Mouse (Mus musculus) kidney, embryonic 14.5 days (tissue): ENCODE measurements around the gene Zic5. TPM values are rescaled to one million over a fixed set of nuclear protein-coding genes. Genes with fewer than 3 reads are reported as not detected.
"Not testable (repeated sequence)": the region's sequence is repeated elsewhere in the genome, so short reads cannot be mapped to it uniquely, and the experiment has no call there.

ENCODE experiments used
- ATAC-seq: fragments of 200-750 bp; cut with Nextera tagmentation; 2 replicates; pipeline ENCODE4 v1.8.0; 2017; ENCODE audit warnings: moderate number of reproducible peaks, mild to moderate bottlenecking, moderate TSS enrichment, moderate library complexity; ENCODE audit not compliant: low FRiP score, low TSS enrichment
- H3K27ac ChIP-seq: fragments of 300-500 bp; sonication (generic); 2 replicates; pipeline ENCODE4 v1.5.1; 2014; ENCODE audit warnings: low read depth, mild to moderate bottlenecking, low read length, moderate library complexity, mixed read lengths
- H3K27me3 ChIP-seq: fragments of 300-500 bp; sonication (generic); 2 replicates; pipeline ENCODE4 v1.6.1; 2014; ENCODE audit warnings: mild to moderate bottlenecking, low read length; ENCODE audit not compliant: control insufficient read depth, insufficient read depth
- H3K36me3 ChIP-seq: fragments of 300-500 bp; sonication (generic); 2 replicates; pipeline ENCODE4 v1.6.1; 2014; ENCODE audit warnings: low read length, mixed read lengths; ENCODE audit not compliant: control insufficient read depth, insufficient read depth
- H3K4me1 ChIP-seq: fragments of 300-500 bp; sonication (generic); 2 replicates; pipeline ENCODE4 v1.6.1; 2014; ENCODE audit warnings: low read length, mixed read lengths; ENCODE audit not compliant: control insufficient read depth, insufficient read depth
- H3K4me2 ChIP-seq: fragments of 300-500 bp; sonication (generic); replicated peaks from 2 replicates; pipeline ENCODE4 v1.6.1; 2014; ENCODE audit warnings: low read depth, mild to moderate bottlenecking, low read length
- H3K4me3 ChIP-seq: fragments of 300-500 bp; sonication (generic); 2 replicates; pipeline ENCODE4 v1.5.1; 2014; ENCODE audit warnings: mild to moderate bottlenecking, low read length
- H3K9ac ChIP-seq: fragments of 300-500 bp; sonication (generic); 2 replicates; pipeline ENCODE4 v1.6.1; 2014; ENCODE audit warnings: low read depth, mild to moderate bottlenecking, low read length, moderate library complexity
- H3K9me3 ChIP-seq: fragments of 300-500 bp; sonication (generic); 2 replicates; pipeline ENCODE4 v1.6.1; 2016; ENCODE audit warnings: low read length; ENCODE audit not compliant: control insufficient read depth
- WGBS: fragments of 180-500 bp; shearing (Covaris S2); extraction: QIAGEN DNeasy Blood & Tissue Kit; methylation state at CpG from one replicate; pipeline ENCODE4 v1.1.7; 2014; 5-methylcytosine and 5-hydroxymethylcytosine counted together
- polyA plus RNA-seq: library from polyadenylated mRNA; unstranded; fragments of >200 nt; fragmentation: Nextera tagmentation; extraction: Ambion mirVana; gene quantifications from 2 replicates; pipeline ENCODE4 v1.2.1, GENCODE M21; 2014

Zic5 gene
- polyA plus RNA-seq, 1 experiment from 2014 or later, result 0.07 TPM

DNA sequence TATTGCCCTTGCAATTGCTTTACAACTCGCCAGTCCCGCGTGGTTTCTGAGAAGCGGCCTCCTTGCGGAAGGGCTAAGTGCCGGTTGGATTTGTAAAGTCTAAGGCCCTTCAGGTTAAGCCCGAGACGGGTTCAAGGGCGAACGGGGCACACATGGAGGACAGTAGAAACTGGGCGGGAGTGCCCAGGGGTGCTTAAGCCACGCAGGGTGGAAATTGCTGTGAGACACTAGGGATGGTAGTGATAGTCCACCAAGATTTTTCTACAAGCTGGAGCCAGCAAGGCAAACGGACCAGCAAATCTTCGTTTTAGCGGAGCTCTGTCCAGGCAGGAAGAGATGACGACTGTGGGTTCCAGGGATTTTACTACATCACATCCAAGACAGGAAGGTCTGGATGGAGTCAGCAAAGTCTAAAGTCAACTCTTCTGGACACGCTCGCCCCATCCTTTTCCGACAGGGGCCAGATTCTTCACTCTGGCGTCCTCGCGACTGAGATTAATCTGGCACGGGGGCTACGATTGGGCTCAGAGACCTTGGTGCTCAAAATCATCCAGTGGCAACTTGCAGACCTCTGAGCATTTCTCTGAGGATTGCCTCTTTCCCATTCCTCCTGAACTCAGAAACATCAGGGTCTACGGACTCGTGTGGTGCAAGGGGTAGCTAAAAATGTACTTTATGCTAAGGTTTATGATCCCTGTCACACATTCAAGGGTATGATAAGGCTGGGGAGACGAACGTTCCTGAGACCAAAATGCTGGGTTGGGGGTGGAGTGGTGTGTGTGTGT, 3.7 kb upstream of the Zic5 start:
- ATAC-seq, result no peak
- H3K36me3 ChIP-seq, result no peaks in the 10 kb centered on the region
- H3K4me3 ChIP-seq, result no peak overlapping the region
- H3K4me2 ChIP-seq, result no peak overlapping the region
- 1% methylated on average over 28 of the region's 28 CpGs for WGBS
- H3K9me3 ChIP-seq, result no peaks in the 10 kb centered on the region
- peaks cover 97% of the 10 kb centered on the region for H3K27me3 ChIP-seq
- H3K27ac ChIP-seq, result no peak overlapping the region
- no peak overlapping the region for H3K9ac ChIP-seq
- peaks cover 7% of the 10 kb centered on the region for H3K4me1 ChIP-seq

DNA sequence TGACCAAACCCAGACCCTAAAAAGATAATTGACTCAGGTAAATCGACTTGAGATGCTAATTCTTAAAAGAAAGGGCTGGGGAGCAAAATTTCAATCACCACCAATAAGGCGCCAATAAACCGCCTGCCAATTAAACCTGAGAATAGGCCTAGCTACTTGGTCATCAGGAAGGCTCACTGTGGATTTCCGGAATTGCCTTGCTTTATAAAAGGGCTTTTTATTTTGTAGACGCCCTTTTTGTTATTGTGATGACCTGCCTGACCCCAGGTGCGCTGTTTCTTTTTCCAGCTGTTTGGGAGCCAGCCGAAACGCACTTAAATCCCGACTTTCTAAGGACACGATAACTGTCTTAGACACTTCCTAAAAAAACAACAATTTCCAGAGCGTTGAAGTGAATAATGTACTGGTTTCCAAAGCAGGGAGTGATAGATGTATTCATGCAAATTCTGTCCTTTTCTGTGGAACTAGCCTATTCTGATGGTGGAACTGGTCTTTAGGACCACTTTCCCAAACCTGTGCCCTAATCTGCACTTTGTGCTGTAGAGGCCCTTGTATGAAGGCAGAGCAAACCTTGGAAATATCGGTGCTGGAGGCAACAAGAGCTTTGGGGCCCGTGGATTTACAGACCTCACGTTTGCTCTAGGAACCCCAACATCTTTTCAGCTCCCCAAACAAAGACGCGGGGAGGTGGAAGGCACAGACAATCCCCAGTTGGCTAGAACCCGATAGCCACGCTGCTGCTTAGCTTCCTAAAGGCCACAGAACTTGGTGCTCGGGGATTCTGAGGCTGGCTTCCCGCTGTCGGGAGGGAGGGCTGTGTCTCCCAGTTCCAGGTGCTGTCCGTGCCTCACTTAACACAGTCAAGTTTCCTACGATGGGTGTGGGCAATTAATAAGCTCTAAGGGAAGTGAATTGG, 2.7 kb upstream of the Zic5 start:
- Histone ChIP-seq H3K27ac (no peak overlapping the region), H3K4me3 (no peak overlapping the region), H3K4me1 (peaks cover 7% of the 10 kb centered on the region), H3K36me3 (no peaks in the 10 kb centered on the region), H3K4me2 (no peak overlapping the region), H3K27me3 (peaks cover 97% of the 10 kb centered on the region), H3K9ac (no peak overlapping the region), H3K9me3 (no peaks in the 10 kb centered on the region)
- WGBS, result 2% methylated on average over 23 of the region's 23 CpGs
- no peak for ATAC-seq

DNA sequence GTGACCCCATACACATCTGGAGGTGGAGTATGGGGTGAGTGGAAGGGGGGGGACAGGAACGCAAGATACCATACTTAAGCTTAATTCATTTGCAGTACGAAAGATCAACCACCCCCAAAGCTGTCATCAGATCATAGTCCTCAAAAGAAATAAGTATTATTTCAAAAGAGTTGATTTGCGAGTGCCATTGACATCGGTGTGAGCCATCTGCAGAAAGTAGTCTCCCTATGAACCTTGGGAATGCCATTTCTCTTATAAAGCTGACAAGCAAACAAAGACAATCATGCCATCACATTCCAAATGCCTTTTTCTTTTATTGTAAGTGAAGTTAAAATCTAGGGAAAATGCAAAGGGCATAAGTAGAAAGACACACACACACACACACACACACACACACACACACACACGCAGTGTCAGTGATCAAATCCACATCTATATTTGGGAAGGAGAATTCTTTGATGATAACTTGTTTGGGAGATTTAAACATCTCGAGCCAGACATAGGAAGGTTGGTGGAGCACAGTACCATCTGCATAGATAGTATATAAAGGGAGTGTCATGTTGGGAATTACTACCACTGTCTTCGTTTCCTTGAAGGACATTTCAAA, 1.4 kb upstream of the Zic5 start:
- Histone ChIP-seq H3K4me3 (no peak overlapping the region), H3K9me3 (no peaks in the 10 kb centered on the region), H3K36me3 (no peaks in the 10 kb centered on the region), H3K4me1 (peaks cover 7% of the 10 kb centered on the region), H3K27me3 (peaks cover 99% of the 10 kb centered on the region), H3K27ac (no peak overlapping the region), H3K4me2 (no peak overlapping the region), H3K9ac (no peak overlapping the region)
- 44% methylated on average over 7 of the region's 7 CpGs for WGBS
- ATAC-seq, result no peak

DNA sequence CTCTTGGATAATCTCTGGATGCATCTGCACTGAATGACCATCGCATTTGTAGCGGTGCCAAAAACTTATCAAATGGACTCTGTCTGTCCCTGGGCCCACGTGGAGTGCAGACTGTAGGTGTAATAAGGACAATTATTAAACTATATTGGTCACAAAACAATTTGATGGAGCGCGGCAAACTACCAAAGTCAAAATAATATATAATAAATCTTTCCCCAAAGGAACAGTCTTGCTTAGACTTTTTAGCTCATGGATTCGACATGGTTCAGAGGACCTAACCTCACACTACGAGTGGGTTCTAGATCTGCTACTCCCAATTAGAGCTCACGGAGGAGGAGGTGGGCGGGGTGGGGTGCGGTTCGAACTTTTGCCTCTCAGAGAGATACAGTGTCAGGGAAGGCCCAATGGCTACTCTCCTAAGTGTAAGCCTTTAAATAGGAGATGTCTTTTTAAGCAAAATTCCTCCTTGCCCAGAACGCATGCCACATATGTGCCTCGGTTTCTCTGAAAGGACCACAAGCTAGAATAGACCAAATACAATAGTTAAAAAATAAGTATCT, 534 bp upstream of the Zic5 start:
- no peak overlapping the region for H3K9ac ChIP-seq
- no peaks in the 10 kb centered on the region for H3K36me3 ChIP-seq
- no peak overlapping the region for H3K4me2 ChIP-seq
- H3K4me3 ChIP-seq, result peak overlapping the region; percentile 36; the same call in 1 of the 2 replicates
- WGBS, result 18% methylated on average over 13 of the region's 13 CpGs
- peaks cover 98% of the 10 kb centered on the region for H3K27me3 ChIP-seq
- no peaks in the 10 kb centered on the region for H3K9me3 ChIP-seq
- ATAC-seq, result no peak
- H3K27ac ChIP-seq, result no peak overlapping the region
- peaks cover 7% of the 10 kb centered on the region for H3K4me1 ChIP-seq

DNA sequence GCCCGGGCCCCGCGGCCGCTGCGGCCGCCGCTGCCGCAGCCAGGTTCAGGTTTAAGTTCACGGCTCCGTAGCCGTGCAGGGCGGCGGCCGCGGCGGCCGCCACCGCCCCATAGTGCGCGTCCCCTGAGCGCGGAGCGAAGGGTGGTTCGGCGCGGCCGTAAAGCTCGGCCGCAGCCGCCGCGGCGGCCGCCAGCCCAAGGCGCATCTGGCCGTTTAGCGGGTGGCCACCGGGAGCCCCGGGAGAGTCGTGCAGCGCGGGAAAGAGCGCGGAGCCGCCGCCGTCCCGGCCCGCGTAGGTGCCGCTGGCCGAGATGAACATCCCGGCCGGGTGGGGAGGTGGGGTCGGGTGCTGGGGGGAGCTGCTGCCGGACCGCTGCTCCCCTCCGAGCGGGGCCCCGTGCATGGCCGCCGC, 1.1 kb downstream of the Zic5 start:
- Histone ChIP-seq H3K9ac (no peak overlapping the region), H3K4me1 (peaks cover 7% of the 10 kb centered on the region), H3K9me3 (no peaks in the 10 kb centered on the region), H3K4me2 (peak overlapping the region; percentile 91), H3K27ac (no peak overlapping the region), H3K27me3 (peaks cover 92% of the 10 kb centered on the region), H3K36me3 (no peaks in the 10 kb centered on the region), H3K4me3 (peak overlapping the region; percentile 36)
- ATAC-seq, result peak; percentile 58
- WGBS, result 1% methylated on average over 55 of the region's 62 CpGs

DNA sequence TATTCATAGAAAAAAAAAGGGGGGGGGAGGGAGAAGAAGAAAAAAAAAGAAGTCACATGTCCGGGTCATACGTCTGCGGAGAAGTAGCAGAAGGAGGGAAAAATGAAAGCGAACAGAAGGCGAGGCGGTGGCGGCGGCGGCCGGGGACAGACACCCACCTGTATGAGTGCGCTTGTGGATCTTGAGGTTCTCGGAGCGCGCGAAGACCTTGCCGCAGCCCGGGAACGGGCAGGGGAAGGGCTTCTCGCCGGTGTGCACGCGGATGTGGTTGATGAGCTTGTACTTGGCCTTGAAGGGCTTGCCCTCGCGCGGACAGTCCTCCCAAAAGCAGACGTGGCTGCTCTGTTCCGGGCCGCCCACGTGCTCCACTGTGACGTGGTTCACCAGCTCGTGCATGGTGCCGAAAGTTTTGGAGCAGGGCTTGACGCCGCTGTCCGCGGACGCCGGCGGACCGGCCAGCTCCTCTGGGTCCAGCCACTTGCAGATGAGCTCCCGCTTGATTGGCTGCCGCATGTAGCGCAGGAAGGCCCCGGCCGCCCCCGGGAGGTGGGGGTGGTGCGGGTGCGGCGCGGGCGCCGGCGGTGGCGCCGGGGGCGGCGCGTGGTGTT, 1.6 kb downstream of the Zic5 start:
- peak overlapping the region; percentile 36 for H3K4me3 ChIP-seq
- H3K36me3 ChIP-seq, H3K9ac ChIP-seq, H3K9me3 ChIP-seq, H3K27ac ChIP-seq, H3K4me1 ChIP-seq: not testable (repeated sequence)
- under 1% methylated on average over 32 of the region's 58 CpGs for WGBS
- peak; percentile 61 for ATAC-seq
- peak overlapping the region; percentile 91 for H3K4me2 ChIP-seq
- peaks cover 88% of the 10 kb centered on the region for H3K27me3 ChIP-seq

DNA sequence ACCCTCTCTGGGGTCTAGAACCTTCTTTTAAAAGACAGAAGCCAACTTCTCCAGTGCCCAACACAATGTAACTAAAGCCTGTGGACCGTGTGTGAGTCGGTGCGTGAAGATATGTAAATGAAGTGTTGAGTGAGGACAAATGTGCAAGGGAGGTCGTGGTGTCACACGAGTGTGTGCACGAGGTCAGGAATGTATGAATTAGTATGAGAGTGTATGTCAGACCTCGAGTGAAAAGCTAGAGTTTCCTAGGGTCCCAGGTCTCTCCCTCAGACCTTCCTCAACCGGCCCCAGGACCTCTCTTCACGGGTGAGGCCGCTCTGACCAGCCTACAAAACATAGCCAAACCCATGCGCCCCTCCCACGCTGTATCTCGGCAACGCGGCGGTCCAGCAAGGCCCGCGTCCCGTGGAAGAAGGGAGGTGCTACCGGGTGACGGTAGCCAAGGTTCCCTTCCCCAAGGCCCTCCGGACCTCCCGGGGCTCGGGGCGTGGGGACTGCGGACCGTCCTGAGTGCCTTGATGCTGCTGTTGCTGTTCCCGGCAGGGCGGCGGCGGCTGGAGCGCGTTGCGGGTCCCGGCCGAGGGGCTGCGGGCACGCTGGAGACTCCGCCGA, 2.3 kb downstream of the Zic5 start:
- Histone ChIP-seq H3K9me3 (no peaks in the 10 kb centered on the region), H3K4me2 (peak overlapping the region; percentile 91), H3K9ac (no peak overlapping the region), H3K36me3 (no peaks in the 10 kb centered on the region), H3K27ac (no peak overlapping the region), H3K27me3 (peaks cover 83% of the 10 kb centered on the region), H3K4me3 (peak overlapping the region; percentile 36), H3K4me1 (peaks cover 7% of the 10 kb centered on the region)
- 2% methylated on average over 40 of the region's 40 CpGs for WGBS
- ATAC-seq, result no peak; the same call in 1 of the 2 replicates

DNA sequence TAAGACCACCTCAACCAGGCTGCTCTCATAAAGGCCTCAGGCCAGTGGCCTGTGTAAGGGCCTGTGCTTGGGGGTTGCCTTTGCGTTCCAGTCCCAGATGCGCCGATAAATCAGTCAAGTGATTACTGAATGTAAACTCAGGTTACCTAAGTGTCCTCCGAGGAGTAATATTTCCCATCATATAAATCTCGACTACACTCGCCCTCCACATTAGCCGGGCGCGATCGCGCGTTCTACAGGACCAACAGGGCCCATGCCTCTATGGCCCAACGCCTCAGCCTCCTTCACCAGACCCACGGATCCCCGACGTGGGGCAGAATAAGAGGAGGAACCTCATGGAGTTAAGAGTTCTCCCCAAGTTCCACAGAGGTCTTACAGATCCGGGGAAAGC, 2.8 kb downstream of the Zic5 start:
- Histone ChIP-seq H3K9ac (no peak overlapping the region), H3K9me3 (no peaks in the 10 kb centered on the region), H3K36me3 (no peaks in the 10 kb centered on the region), H3K27ac (no peak overlapping the region), H3K4me1 (peaks cover 7% of the 10 kb centered on the region), H3K4me3 (no peak overlapping the region), H3K4me2 (no peak overlapping the region), H3K27me3 (peaks cover 78% of the 10 kb centered on the region)
- ATAC-seq, result no peak
- WGBS, result 10% methylated on average over 17 of the region's 17 CpGs
